Mouse (Mus musculus): ENCODE data around the gene Uqcrc2.

The Uqcrc2 gene

GRCm38 (mm10) chr7:120693831-120694375 is 58.9 kb downstream of the Uqcrc2 start:
- no peak for DNase-seq

- no peak for DNase-seq
Measured at GRCm38 (mm10) chr7:120695196-120695595, 60.2 kb downstream of the Uqcrc2 start.

GRCm38 (mm10) chr7:120695641-120696040 is 60.7 kb downstream of the Uqcrc2 start:
- no peak for DNase-seq

GRCm38 (mm10) chr7:120696331-120696730 is 61.4 kb downstream of the Uqcrc2 start:
- DNase-seq, result no peak

- DNase-seq, result no peak
Measured at GRCm38 (mm10) chr7:120699586-120699985, 64.6 kb downstream of the Uqcrc2 start.

- DNase-seq, result no peak
Measured at GRCm38 (mm10) chr7:120703888-120704287, 68.9 kb downstream of the Uqcrc2 start.
